Mouse (Mus musculus) ES-E14 (cell line): ENCODE measurements around the gene Cul7. TPM values are rescaled to one million over a fixed set of nuclear protein-coding genes. Genes with fewer than 3 reads are reported as not detected.

Experiments used
- DNase-seq: peaks from one replicate; pipeline ENCODE4 v3.0.0-alpha.2; 2013; ENCODE audit warnings: low read depth, low spot score
- H3K27ac ChIP-seq: 2 replicates; pipeline ENCODE4 v1.5.1; 2012; ENCODE audit warnings: low read depth, mild to moderate bottlenecking, low read length, moderate library complexity, mixed read lengths; ENCODE audit not compliant: poor library complexity, insufficient read depth, severe bottlenecking
- H3K36me3 ChIP-seq: 2 replicates; pipeline ENCODE4 v1.6.1; 2012; ENCODE audit warnings: mild to moderate bottlenecking, low read length, moderate library complexity, mixed read lengths; ENCODE audit not compliant: control insufficient read depth, poor library complexity, insufficient read depth, severe bottlenecking
- H3K4me1 ChIP-seq, 2 experiments: fragments of 150-350 bp in 1 of 2; sonication (generic) in 1 of 2; 2 replicates each; pipeline ENCODE4 v1.6.1; 2012; ENCODE audit warnings: low read length in 2 of 2, mild to moderate bottlenecking in 1 of 2, mixed read lengths in 1 of 2; ENCODE audit not compliant: control insufficient read depth in 2 of 2, insufficient read depth in 2 of 2, poor library complexity in 1 of 2
- H3K4me3 ChIP-seq, 2 experiments: fragments of 150-350 bp in 1 of 2; sonication (generic) in 1 of 2; 2 replicates each; pipeline ENCODE4 v1.5.1; 2012; ENCODE audit warnings: low read length in 2 of 2, low read depth in 1 of 2, mild to moderate bottlenecking in 1 of 2, mixed read lengths in 1 of 2; ENCODE audit not compliant: insufficient read depth in 1 of 2, poor library complexity in 1 of 2, severe bottlenecking in 1 of 2
- H3K9ac ChIP-seq: 2 replicates; pipeline ENCODE4 v1.6.1; 2012; ENCODE audit warnings: low read depth, mild to moderate bottlenecking, low read length, mixed read lengths; ENCODE audit not compliant: poor library complexity, insufficient read depth, severe bottlenecking
- H3K9me3 ChIP-seq: fragments of 150-350 bp; sonication (generic); 2 replicates; pipeline ENCODE4 v1.6.1; 2012; ENCODE audit warnings: low read depth, mild to moderate bottlenecking, low read length; ENCODE audit not compliant: control insufficient read depth, insufficient read depth
- CHD2 ChIP-seq: IDR thresholded peaks from 2 replicates; pipeline ENCODE4 v1.6.1; 2014; ENCODE audit warnings: mild to moderate bottlenecking, low read depth, low read length, inconsistent platforms
- HCFC1 ChIP-seq: IDR thresholded peaks from 2 replicates; pipeline ENCODE4 v1.6.1; 2012; ENCODE audit warnings: low read length, inconsistent platforms, borderline replicate concordance; ENCODE audit not compliant: insufficient read depth
- MAFK ChIP-seq: IDR thresholded peaks from 2 replicates; pipeline ENCODE4 v1.6.1; 2014; ENCODE audit warnings: mild to moderate bottlenecking, low read depth, low read length, inconsistent platforms; ENCODE audit not compliant: insufficient read depth
- ZC3H11A ChIP-seq: IDR thresholded peaks from 2 replicates; pipeline ENCODE4 v1.6.1; 2012; ENCODE audit warnings: low read depth, mild to moderate bottlenecking, inconsistent platforms, low read length, borderline replicate concordance
- ZNF384 ChIP-seq: IDR thresholded peaks from 2 replicates; pipeline ENCODE4 v1.6.1; 2012; ENCODE audit warnings: low read depth, low read length, inconsistent platforms
- in situ Hi-C, 2 experiments: fragments of 600-800 bp; cut with MboI; formaldehyde crosslinking; loops; one replicate each; pipeline ENCODE4 v1.15.1; 2025; ENCODE audit warnings: low sequenced_read_pairs in 2 of 2, inconsistent platforms in 1 of 2; ENCODE audit not compliant: unreplicated experiment in 2 of 2
- total RNA-seq: library from RNA; depleted of rRNA; stranded (reverse); fragments of 300-350 nt; gene quantifications from 2 replicates; pipeline ENCODE4 v1.2.3, GENCODE M21; 2012

The Cul7 gene
- total RNA-seq, 1 experiment, result 96.1 TPM

- peak; percentile 99 for DNase-seq
- Histone ChIP-seq H3K4me1 (peaks cover 17 to 43% of the 10 kb centered on the region in 2 experiments; a peak in 3 of 4 replicates), H3K9me3 (no peaks in the 10 kb centered on the region), H3K4me3 (peak within 1 kb of the TSS; percentile 95 to 98), H3K36me3 (peaks cover 49% of the 10 kb centered on the region), H3K27ac (peak within 1 kb of the TSS; percentile 94), H3K9ac (peak within 1 kb of the TSS; percentile 92)
- in situ Hi-C loops, result no loop called here
- TF ChIP-seq CHD2 (no peak), ZNF384 (no peak), ZC3H11A (no peak), HCFC1 (peak; percentile 94)
Measured at GRCm38 (mm10) chr17:46680760-46681373, 30.7 kb downstream of the Cul7 start, which contains the start of gene Klhdc3. Gene Klhdc3 (minus strand): TSS chr17:46680914.

GRCm38 (mm10) chr17:46681466-46682118, 31.5 kb downstream of the Cul7 start:
- TF ChIP-seq ZNF384 (no peak), CHD2 (no peak), MAFK (no peak), HCFC1 (no peak), ZC3H11A (no peak)
- Histone ChIP-seq H3K27ac (peak overlapping the region; percentile 64), H3K9ac (peak overlapping the region; percentile 84), H3K4me3 (peak overlapping the region; percentile 78 to 92), H3K36me3 (peaks cover 49% of the 10 kb centered on the region), H3K9me3 (no peaks in the 10 kb centered on the region), H3K4me1 (peaks cover 17 to 37% of the 10 kb centered on the region in 2 experiments; a peak in 3 of 4 replicates)
- DNase-seq, result no peak
- in situ Hi-C loops, result no loop called here

GRCm38 (mm10) chr17:46682654-46683389, 32.7 kb downstream of the Cul7 start:
- no peak overlapping the region for H3K9ac ChIP-seq
- H3K36me3 ChIP-seq, result peaks cover 48% of the 10 kb centered on the region
- in situ Hi-C loops, result no loop called here
- TF ChIP-seq CHD2 (no peak), MAFK (no peak), ZNF384 (no peak), ZC3H11A (no peak), HCFC1 (no peak)
- H3K9me3 ChIP-seq, result no peaks in the 10 kb centered on the region
- H3K4me3 ChIP-seq, result peak overlapping the region in 1 of 2 experiments; percentile 10; a peak in 1 of 4 replicates
- H3K4me1 ChIP-seq, result peaks cover 17 to 30% of the 10 kb centered on the region in 2 experiments; a peak in 3 of 4 replicates
- H3K27ac ChIP-seq, result peak overlapping the region; percentile 59
- peak; percentile 91 for DNase-seq

GRCm38 (mm10) chr17:46685913-46686312, 35.8 kb downstream of the Cul7 start:
- DNase-seq, result no peak
- TF ChIP-seq HCFC1 (no peak), ZNF384 (no peak), MAFK (no peak), CHD2 (no peak), ZC3H11A (no peak)
- Histone ChIP-seq H3K4me3 (no peak overlapping the region), H3K36me3 (peaks cover 47% of the 10 kb centered on the region), H3K9me3 (no peaks in the 10 kb centered on the region), H3K27ac (no peak overlapping the region), H3K9ac (no peak overlapping the region), H3K4me1 (peaks cover 7 to 18% of the 10 kb centered on the region in 2 experiments; a peak in 2 of 4 replicates)
- in situ Hi-C loops, result no loop called here
